Mouse (Mus musculus) embryonic facial prominence, embryonic 10.5 days (tissue): ENCODE measurements around the gene Zic2. TPM values are rescaled to one million over a fixed set of nuclear protein-coding genes. Genes with fewer than 3 reads are reported as not detected.

ENCODE experiments used
- DNase-seq: peaks from one replicate; pipeline ENCODE4 v3.0.0-alpha.2; 2017; ENCODE audit warnings: low spot score
- H3K27ac ChIP-seq: fragments of 300-500 bp; sonication (generic); replicated peaks from 2 replicates; pipeline ENCODE4 v1.5.1; 2016; ENCODE audit warnings: mild to moderate bottlenecking
- H3K27me3 ChIP-seq: fragments of 300-500 bp; sonication (generic); replicated peaks from 2 replicates; pipeline ENCODE4 v1.6.1; 2016; ENCODE audit warnings: low read depth, mild to moderate bottlenecking; ENCODE audit not compliant: poor library complexity, severe bottlenecking
- H3K36me3 ChIP-seq: fragments of 300-500 bp; sonication (generic); replicated peaks from 2 replicates; pipeline ENCODE4 v1.6.1; 2016; ENCODE audit warnings: mild to moderate bottlenecking, moderate library complexity
- H3K4me1 ChIP-seq: fragments of 300-500 bp; sonication (generic); 2 replicates; pipeline ENCODE4 v1.6.1; 2016
- H3K4me3 ChIP-seq: fragments of 300-500 bp; sonication (generic); 2 replicates; pipeline ENCODE4 v1.5.1; 2016; ENCODE audit warnings: mild to moderate bottlenecking, moderate library complexity
- H3K9me3 ChIP-seq: fragments of 300-500 bp; sonication (generic); 2 replicates; pipeline ENCODE4 v1.6.1; 2016; ENCODE audit warnings: mild to moderate bottlenecking
- WGBS: fragments of 180-500 bp; shearing (Covaris S2); methylation state at CpG from one replicate; pipeline ENCODE4 v1.1.7; 2016; 5-methylcytosine and 5-hydroxymethylcytosine counted together
- polyA plus RNA-seq: library from polyadenylated mRNA; unstranded; fragments of >200 nt; fragmentation: Nextera tagmentation; extraction: Ambion mirVana; gene quantifications from 2 replicates; pipeline ENCODE4 v1.2.1, GENCODE M21; 2016

Zic2 gene
- polyA plus RNA-seq, 1 experiment from 2014 or later: 2.2 TPM

- H3K36me3 ChIP-seq: no peaks in the 10 kb centered on the region
- WGBS: under 1% methylated on average over 60 of the region's 62 CpGs
- no peak for DNase-seq
- H3K27me3 ChIP-seq: peaks cover 100% of the 10 kb centered on the region
- peak overlapping the region; percentile 72 for H3K4me3 ChIP-seq
- H3K27ac ChIP-seq: peak overlapping the region; percentile 87
- H3K9me3 ChIP-seq: no peaks in the 10 kb centered on the region
- H3K4me1 ChIP-seq: peaks cover 52% of the 10 kb centered on the region
Measured at GRCm38 (mm10) chr14:122464351-122464762, 10.9 kb upstream of the Zic2 start.

GRCm38 (mm10) chr14:122464763-122465741, 10.2 kb upstream of the Zic2 start, which contains the start of gene Zic5:
Gene Zic5, minus strand, starts transcription at chr14:122465677.
- H3K9me3 ChIP-seq: no peaks in the 10 kb centered on the region
- peak within 1 kb of the TSS; percentile 87 for H3K27ac ChIP-seq
- peak; percentile 83 for DNase-seq
- H3K4me3 ChIP-seq: peak within 1 kb of the TSS; percentile 72
- H3K36me3 ChIP-seq: no peaks in the 10 kb centered on the region
- under 1% methylated on average over 60 of the region's 62 CpGs for WGBS
- peaks cover 100% of the 10 kb centered on the region for H3K27me3 ChIP-seq
- H3K4me1 ChIP-seq: peaks cover 54% of the 10 kb centered on the region

GRCm38 (mm10) chr14:122465931-122466490, 9.2 kb upstream of the Zic2 start:
- Histone ChIP-seq H3K27ac (0 out of 2 replicates have a peak overlapping the region, but pooled peaks have one; percentile 87), H3K4me3 (peak overlapping the region; percentile 72), H3K4me1 (peaks cover 54% of the 10 kb centered on the region), H3K36me3 (no peaks in the 10 kb centered on the region), H3K9me3 (no peaks in the 10 kb centered on the region), H3K27me3 (peaks cover 100% of the 10 kb centered on the region)
- 25% methylated on average over 13 of the region's 13 CpGs for WGBS
- no peak for DNase-seq

DNA sequence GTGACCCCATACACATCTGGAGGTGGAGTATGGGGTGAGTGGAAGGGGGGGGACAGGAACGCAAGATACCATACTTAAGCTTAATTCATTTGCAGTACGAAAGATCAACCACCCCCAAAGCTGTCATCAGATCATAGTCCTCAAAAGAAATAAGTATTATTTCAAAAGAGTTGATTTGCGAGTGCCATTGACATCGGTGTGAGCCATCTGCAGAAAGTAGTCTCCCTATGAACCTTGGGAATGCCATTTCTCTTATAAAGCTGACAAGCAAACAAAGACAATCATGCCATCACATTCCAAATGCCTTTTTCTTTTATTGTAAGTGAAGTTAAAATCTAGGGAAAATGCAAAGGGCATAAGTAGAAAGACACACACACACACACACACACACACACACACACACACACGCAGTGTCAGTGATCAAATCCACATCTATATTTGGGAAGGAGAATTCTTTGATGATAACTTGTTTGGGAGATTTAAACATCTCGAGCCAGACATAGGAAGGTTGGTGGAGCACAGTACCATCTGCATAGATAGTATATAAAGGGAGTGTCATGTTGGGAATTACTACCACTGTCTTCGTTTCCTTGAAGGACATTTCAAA, 8.4 kb upstream of the Zic2 start:
- no peaks in the 10 kb centered on the region for H3K36me3 ChIP-seq
- H3K27me3 ChIP-seq: peaks cover 100% of the 10 kb centered on the region
- no peaks in the 10 kb centered on the region for H3K9me3 ChIP-seq
- peaks cover 51% of the 10 kb centered on the region for H3K4me1 ChIP-seq
- no peak for DNase-seq
- no peak overlapping the region for H3K27ac ChIP-seq
- no peak overlapping the region for H3K4me3 ChIP-seq
- 53% methylated on average over 7 of the region's 7 CpGs for WGBS

DNA sequence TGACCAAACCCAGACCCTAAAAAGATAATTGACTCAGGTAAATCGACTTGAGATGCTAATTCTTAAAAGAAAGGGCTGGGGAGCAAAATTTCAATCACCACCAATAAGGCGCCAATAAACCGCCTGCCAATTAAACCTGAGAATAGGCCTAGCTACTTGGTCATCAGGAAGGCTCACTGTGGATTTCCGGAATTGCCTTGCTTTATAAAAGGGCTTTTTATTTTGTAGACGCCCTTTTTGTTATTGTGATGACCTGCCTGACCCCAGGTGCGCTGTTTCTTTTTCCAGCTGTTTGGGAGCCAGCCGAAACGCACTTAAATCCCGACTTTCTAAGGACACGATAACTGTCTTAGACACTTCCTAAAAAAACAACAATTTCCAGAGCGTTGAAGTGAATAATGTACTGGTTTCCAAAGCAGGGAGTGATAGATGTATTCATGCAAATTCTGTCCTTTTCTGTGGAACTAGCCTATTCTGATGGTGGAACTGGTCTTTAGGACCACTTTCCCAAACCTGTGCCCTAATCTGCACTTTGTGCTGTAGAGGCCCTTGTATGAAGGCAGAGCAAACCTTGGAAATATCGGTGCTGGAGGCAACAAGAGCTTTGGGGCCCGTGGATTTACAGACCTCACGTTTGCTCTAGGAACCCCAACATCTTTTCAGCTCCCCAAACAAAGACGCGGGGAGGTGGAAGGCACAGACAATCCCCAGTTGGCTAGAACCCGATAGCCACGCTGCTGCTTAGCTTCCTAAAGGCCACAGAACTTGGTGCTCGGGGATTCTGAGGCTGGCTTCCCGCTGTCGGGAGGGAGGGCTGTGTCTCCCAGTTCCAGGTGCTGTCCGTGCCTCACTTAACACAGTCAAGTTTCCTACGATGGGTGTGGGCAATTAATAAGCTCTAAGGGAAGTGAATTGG, 7.1 kb upstream of the Zic2 start:
- Histone ChIP-seq H3K4me3 (peak overlapping the region; percentile 22; the same call in 1 of the 2 replicates), H3K9me3 (no peaks in the 10 kb centered on the region), H3K27me3 (peaks cover 100% of the 10 kb centered on the region), H3K4me1 (peaks cover 46% of the 10 kb centered on the region), H3K36me3 (no peaks in the 10 kb centered on the region), H3K27ac (no peak overlapping the region)
- peak; percentile 63 for DNase-seq
- WGBS: 3% methylated on average over 23 of the region's 23 CpGs

GRCm38 (mm10) chr14:122468971-122469755, 6.1 kb upstream of the Zic2 start:
- Histone ChIP-seq H3K36me3 (no peaks in the 10 kb centered on the region), H3K4me1 (peaks cover 46% of the 10 kb centered on the region), H3K27me3 (peaks cover 100% of the 10 kb centered on the region), H3K27ac (no peak overlapping the region), H3K4me3 (peak overlapping the region; percentile 22), H3K9me3 (no peaks in the 10 kb centered on the region)
- peak; percentile 63 for DNase-seq
- WGBS: 2% methylated on average over 28 of the region's 28 CpGs

- peaks cover 100% of the 10 kb centered on the region for H3K27me3 ChIP-seq
- H3K4me3 ChIP-seq: no peak overlapping the region; the same call in 1 of the 2 replicates
- peak; percentile 40 for DNase-seq
- H3K9me3 ChIP-seq: no peaks in the 10 kb centered on the region
- no peaks in the 10 kb centered on the region for H3K36me3 ChIP-seq
- 10% methylated on average over 31 of the region's 31 CpGs for WGBS
- H3K27ac ChIP-seq: no peak overlapping the region
- peaks cover 55% of the 10 kb centered on the region for H3K4me1 ChIP-seq
Measured at GRCm38 (mm10) chr14:122471449-122472085, 3.7 kb upstream of the Zic2 start.

DNA sequence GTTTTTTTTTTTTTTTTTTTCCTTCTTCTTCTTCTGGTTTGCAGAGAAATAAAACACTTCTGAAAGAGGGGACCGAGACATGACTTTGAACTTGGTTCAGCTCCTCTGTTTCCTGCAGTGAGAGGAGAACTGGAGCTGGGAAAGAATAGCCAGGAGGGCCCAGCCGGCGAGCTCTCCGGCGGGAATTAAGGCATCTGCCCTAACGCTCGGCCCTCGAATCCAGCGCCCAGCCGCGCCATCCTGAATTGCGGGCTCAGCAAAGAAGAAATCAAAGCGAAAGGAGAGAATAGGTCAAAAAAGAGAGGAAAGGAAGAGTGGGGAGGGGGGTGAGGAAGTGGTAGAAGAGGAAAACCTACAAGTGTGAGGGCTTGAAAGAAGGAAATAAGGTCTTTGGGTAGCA, 3.1 kb upstream of the Zic2 start:
- H3K27ac ChIP-seq: no peak overlapping the region
- no peaks in the 10 kb centered on the region for H3K9me3 ChIP-seq
- DNase-seq: peak; percentile 59
- H3K36me3 ChIP-seq: no peaks in the 10 kb centered on the region
- under 1% methylated on average over 13 of the region's 13 CpGs for WGBS
- H3K27me3 ChIP-seq: peaks cover 100% of the 10 kb centered on the region
- H3K4me3 ChIP-seq: peak overlapping the region; percentile 66; the same call in 1 of the 2 replicates
- peaks cover 56% of the 10 kb centered on the region for H3K4me1 ChIP-seq

- DNase-seq: peak; percentile 31
- H3K27me3 ChIP-seq: peaks cover 100% of the 10 kb centered on the region
- 1% methylated on average over 5 of the region's 5 CpGs for WGBS
- no peak overlapping the region for H3K27ac ChIP-seq
- peak overlapping the region; percentile 66 for H3K4me3 ChIP-seq
- no peaks in the 10 kb centered on the region for H3K36me3 ChIP-seq
- peaks cover 56% of the 10 kb centered on the region for H3K4me1 ChIP-seq
- H3K9me3 ChIP-seq: no peaks in the 10 kb centered on the region
Measured at GRCm38 (mm10) chr14:122472647-122473046, 2.6 kb upstream of the Zic2 start.

DNA sequence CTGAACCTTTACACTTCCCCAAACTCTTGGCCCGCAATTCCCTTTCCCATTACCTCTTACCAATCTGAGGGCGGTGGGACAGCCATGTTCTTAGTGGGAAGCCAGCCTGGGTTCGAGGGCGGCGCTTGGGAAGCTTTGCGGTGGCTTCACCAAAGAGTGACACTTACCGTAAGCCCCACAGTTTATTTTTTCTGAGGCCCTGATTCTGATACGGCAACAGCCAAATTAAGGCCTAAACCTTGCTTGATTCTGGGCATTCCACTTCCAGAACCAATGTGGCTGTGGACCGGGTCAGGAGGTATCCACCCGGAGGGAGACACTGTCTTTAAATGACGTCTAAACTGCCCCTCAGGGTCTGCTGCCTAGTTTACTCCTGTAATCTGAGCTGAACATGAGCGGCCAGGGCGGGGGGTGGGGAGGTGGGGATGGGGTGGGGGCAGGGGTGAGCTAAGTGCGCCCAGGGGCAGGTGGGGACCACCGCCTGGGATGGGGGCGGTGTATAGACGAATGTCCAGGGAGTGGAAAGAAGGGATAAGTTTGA, 2.0 kb upstream of the Zic2 start:
- Histone ChIP-seq H3K4me3 (peak overlapping the region; percentile 66), H3K36me3 (no peaks in the 10 kb centered on the region), H3K27ac (peak overlapping the region; percentile 35; the same call in 1 of the 2 replicates), H3K4me1 (peaks cover 56% of the 10 kb centered on the region), H3K27me3 (peaks cover 100% of the 10 kb centered on the region), H3K9me3 (no peaks in the 10 kb centered on the region)
- WGBS: under 1% methylated on average over 17 of the region's 17 CpGs
- peak; percentile 56 for DNase-seq
